Mouse (Mus musculus) adrenal gland, postnatal 10 days (tissue): ENCODE results near the gene Vps26b. TPM values are rescaled to one million over a fixed set of nuclear protein-coding genes. Genes with fewer than 3 reads are reported as not detected.

Source experiments
- DNase-seq: peaks from one replicate; pipeline ENCODE4 v3.0.0; 2021; ENCODE audit warnings: mixed read lengths
- total RNA-seq, 2 experiments: library from RNA; stranded (reverse); gene quantifications; 2 replicates each; pipeline ENCODE4 v1.2.3; 2021

Vps26b gene
- total RNA-seq, 2 experiments from 2014 or later = 32.8 to 38.7 TPM

DNA sequence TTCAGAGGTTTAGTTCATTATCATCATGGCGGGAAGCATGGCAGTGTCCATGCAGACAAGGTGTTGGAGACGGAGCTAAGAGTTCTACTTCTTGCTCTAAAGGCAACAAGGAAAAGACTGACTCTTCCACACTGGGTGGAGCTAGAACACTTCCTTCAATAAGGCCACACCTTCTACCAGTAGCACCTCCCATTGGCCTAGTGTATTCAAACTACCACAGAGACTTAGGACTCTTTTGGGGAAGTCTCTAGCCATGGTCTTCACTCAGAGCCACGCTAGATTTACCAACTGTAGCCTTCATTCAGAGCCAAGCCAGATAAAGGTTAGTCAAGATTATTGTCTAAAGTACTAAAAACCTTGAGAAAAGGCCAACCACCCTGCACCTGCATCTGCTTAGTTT lies 32.8 kb downstream of the Vps26b start:
- DNase-seq = peak; percentile 18

DNA sequence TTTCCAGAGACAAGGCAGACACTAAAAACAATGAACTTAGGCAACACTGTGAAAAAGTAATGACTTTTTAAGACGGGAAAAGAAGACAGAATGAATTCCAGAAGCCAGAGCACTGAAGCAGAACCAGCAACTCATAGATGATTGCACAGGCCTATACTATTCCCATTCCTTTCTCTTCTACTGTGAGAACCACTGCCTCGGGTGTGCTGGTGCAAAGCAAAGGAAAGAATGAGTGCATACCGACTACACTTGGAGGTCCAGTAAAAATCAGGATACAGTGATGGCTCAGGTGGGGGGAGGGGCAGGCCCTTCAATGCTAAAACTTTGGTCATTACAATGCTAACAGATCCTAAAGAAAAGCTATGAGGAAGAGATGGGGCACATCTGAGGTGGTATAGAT lies 36.0 kb downstream of the Vps26b start:
- no peak for DNase-seq

GRCm38 (mm10) chr9:26993118-26993517 lies 36.7 kb downstream of the Vps26b start:
- no peak for DNase-seq

DNA sequence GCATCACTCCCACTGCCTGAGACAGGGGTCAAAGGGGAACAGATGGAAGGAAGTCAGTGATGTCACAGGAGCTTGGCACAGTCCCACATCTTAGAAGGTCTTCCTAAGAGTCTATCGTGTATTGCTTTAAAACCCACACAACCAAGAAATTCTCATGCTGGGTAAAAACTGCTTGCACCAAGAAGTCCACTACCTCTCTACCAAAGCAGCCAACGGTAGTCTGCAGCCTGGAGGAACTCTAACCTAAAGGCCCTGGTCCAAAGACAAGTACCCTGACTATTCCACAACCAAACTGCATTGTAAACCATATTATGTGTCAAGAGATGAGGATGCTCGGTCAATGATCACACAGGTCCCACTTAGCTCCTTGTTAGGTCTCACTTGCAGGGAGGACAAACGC lies 39.7 kb downstream of the Vps26b start:
- no peak for DNase-seq

GRCm38 (mm10) chr9:26985668-26986277 lies 44.1 kb downstream of the Vps26b start:
- DNase-seq = no peak

- no peak for DNase-seq
These were observed 44.7 kb downstream of the Vps26b start for GRCm38 (mm10) chr9:26985090-26985613.

DNA sequence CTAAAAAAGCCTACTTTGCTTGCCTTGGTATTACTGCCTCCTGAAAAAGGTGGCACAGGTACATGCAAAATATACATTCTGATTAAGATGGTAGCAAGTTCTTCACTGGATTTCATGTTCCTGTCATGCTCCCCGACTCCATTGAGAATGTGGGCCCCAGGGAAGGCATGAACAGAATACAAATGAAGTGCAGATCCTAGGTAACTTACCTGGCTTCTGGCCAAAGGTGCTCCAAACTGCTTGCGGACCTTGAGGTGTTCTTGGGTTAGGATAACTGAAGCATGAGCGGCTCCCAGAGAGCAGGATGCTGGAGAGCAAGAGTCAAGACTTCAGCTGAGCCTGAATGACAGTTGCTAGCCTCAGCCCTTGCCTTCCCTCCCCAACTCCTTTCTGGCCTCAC lies 51.1 kb downstream of the Vps26b start:
- DNase-seq = no peak

DNA sequence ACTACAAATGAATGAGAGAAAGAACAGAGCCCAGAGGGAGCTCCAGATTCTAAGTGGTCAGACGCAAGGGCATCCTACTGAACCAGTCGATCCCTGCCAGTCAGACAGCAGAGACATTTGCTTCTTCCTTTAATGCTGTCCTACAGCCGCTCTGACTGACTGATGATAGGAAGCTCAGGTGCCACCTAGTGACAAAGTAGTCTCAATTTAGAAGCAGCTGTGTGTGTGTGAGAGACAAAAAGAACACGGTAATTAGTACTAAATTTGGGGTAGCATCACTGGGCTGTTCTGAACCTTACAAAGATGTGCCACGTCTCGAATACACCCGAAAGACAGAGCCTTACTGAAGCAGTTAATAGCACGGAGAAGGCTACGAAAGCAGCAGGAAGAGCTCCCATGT lies 52.1 kb downstream of the Vps26b start:
- no peak for DNase-seq

Other genes starting within 250 kb of the Vps26b start
- 10 to 100 TPM; 12.9 to 13.1 TPM for gene Glb1l2, start 223.6 kb downstream of the Vps26b start, total RNA-seq
- 1 to 10 TPM in 1 of 2 experiments, under 1 TPM in 1; 0.67 to 1.7 TPM for gene Glb1l3, start 169.2 kb downstream of the Vps26b start, total RNA-seq
- gene Gm1110, start 107.0 kb downstream of the Vps26b start, total RNA-seq = not detected
- 10 to 100 TPM; 75.6 to 95.6 TPM for gene Acad8, start 30.5 kb downstream of the Vps26b start, total RNA-seq
- 10 to 100 TPM; 42.3 to 49.5 TPM for gene Thyn1, start 30.4 kb downstream of the Vps26b start, total RNA-seq
- gene Ncapd3, start 110 bp upstream of the Vps26b start, total RNA-seq = 10 to 100 TPM; 19.2 to 26.0 TPM
- gene Jam3, start 125.4 kb upstream of the Vps26b start, total RNA-seq = 10 to 100 TPM; 31.2 to 35.0 TPM